Mouse (Mus musculus): ENCODE results near the gene Ptma.
"Not testable (repeated sequence)": the region's sequence is repeated elsewhere in the genome, so short reads cannot be mapped to it uniquely, and the experiment has no call there.

Ptma gene

DNA sequence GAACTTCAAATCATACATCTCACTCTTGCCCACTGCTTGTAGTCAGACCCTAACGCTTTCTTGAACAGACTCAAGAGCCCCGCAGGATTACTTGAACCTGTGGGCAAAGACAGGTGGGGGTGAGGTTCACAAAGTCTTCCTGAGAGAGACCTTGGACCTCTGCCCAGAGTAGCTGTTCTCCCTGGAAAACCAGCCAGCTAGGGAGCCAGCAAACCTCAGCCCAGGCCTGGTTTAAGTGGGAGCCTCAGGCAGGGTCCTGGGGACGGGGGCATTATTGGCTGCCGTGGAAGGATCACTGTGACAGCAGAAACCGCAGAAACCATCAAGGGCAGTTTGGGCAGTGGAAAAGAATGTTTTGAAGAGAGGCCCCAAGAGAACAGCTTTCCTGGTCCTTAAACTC, 29.2 kb upstream of the Ptma start:
- no peak for DNase-seq (ENCODE audit: low spot score)

DNA sequence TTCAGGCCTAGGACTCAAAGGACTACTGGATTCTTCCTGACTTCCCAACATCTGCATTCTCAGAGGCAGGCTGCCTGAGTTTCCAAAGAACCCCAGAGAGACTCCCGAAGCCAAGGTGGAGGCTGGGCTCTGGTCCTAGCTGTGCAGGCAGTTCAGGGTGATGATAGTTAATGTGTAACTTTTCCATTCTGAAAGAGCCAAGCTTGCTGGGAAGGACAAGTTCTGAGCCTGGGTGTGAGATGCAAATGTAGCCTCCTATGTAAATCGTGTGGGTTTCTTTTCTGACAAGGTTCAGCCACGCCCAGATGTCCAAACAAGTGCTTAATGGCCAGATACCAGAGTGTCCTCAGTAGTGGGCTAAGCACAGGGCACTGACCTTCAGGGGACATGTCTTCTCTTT, 28.5 kb upstream of the Ptma start:
- no peak for DNase-seq (ENCODE audit: low spot score)

DNA sequence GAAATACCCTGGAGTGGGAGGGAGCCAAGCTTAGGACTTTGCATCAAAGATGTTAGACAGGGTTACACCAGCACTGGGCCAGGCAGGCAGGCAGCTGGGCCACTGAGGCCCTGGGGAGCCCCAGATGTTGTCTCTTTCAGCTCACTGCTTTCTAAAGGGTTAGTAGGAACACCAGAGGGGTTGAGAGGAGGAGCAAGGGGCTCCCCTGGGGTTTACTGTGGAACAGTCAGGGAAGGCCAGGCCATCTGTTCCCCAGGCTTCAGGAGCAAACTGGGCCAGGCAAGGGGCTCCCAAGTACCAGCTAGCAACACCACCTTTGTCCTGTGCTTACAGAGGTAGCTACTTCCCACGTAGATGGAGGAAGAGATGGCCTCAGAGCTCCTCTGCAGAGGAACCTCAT, 27.9 kb upstream of the Ptma start:
- no peak for DNase-seq (ENCODE audit: low spot score)

DNA sequence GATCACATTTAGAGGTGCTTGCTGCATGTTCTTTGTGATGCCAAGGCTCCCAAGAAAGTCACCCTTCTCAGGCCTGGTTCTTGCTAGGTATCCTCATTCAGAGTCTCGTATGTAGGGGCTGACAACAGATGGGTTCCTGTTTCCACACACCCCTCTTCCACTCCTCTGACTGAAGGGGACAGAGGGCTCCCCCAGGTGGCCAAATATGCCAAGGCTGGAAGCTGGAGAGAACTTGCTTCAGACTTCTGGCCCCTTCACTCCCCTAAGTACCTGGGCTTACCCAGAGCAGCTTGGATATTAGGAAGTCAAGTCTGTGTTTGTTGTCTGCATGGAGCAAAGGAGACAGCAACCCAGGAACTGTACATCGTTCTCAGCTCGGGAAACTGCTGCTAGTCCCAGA, 26.6 kb upstream of the Ptma start:
- DNase-seq (ENCODE audit: low spot score), result peak; percentile 48

DNA sequence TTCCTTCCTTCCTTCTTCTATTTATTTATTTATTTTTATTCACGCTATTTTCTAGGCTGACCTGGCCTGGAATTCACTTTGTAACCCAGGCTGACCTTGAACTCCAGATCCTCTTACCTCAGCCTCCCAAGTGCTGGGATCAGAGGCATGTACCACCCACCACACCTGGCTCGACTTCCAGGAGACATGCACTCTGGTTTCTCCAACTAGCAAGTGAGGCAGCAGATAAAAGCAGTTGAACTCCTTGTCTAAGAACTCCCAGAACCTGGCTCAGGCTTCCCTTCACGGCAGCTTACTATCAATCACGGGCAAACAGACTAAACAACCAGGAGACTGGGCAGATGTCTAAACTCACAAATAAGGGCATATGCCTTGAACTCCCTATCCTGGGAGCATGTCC, 25.8 kb upstream of the Ptma start:
- no peak for DNase-seq (ENCODE audit: low spot score)

DNA sequence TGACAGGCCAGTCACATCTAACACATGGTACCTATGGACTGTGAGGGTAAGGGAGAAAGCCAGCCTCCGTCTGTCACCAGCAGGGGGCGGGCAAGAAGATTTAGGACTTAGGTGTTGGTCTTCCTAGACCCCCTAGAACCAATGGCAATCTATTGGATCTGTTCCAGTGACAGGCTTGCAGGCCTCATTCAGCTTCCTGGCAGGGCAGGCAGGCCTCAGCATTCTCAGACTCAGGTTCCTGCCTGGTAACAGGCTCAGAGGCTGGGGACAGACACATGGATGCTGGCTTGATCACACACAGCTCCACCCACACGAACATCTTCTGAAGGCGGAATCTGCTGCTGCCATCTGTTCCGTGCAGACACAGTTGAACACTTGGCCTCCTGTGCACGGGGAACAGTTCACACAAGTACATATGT, 25.4 kb upstream of the Ptma start:
- peak; percentile 52 for DNase-seq (ENCODE audit: low spot score)

DNA sequence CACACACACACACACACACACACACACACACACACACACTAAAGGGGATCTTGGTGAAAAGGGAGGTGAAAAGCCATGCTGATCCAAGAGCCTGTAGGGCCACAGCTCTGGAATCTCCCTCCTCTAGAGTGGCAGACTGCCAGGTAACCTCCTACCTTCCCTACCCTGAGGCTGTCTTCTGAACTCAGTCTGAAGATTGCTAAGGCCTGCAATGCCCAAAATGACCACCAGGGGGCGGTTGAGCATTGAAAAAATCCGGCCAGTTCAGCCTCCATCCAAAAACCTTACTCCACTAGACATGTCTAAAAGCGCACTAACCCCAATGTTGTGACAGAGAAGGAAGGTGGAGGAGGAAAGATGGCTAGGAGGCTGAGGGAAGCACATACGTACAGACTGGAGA, 25.0 kb upstream of the Ptma start:
- peak; percentile 93 for DNase-seq (ENCODE audit: low spot score)

DNA sequence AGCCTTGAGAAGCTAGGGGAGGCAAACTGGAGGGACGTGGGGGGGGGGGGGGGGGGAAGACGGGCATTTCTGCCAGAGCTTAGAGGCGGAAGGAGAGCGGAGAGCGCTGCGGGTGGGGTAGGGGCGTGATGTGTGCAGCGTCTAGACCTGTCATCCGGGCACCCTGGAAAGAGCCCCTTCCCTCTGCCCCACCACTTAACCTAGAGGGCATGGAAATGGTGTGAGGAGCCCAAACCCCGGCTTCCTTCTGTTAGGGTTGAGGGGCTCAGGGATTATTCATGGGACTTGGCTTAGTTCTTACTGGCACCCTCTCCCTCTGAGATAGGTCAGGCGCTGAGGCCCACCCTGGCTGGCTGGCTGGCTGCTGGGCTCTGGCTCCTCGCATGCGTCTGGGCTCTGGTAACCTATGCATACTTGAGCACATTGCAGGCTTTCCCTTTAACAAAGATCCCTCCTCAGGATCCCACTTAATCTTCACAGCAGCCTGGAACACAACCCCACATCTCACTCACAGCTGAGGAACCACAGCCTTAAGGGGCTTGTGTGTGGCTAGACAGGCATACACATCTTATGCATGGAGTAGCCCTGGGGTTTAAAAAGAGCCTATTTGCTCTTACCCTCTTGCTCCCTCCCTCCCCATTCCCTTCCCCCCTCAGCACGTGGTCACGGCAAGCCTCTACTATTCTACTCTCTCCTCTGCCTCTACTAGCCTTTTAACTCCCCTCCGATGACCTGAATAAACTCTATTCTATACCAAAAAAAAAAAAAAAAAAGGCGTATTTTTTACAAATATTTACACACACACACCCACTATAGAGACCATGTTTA, 24.1 kb upstream of the Ptma start:
- DNase-seq (ENCODE audit: low spot score), result no peak

DNA sequence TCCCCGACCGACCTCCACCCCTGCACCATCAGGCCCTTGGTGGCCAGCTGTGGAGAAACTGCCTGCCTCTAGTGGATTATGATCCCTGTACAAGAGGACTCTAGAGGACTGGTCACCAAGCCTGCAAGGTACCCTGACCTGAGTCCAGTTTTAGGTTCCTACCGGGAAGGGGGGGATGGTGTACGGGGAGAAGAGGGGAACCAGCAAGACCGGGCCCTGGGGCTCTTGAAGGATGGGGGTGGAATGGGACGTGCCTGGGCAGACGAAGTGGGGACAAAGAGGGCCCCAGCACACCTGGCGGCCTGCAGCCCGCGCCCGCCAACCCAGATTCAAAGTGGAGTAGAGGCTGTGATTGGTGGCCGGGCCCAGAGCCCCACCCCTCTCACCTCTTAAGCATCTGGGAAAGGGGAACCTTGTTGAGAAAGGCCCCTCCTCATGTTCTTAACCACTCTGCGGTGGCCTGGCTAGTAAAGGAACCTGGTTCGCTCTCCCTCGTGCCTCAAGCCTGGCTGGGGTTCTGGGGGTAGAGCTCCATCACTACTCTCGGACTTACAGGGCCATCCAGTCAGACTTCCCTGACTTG, 23.3 kb upstream of the Ptma start:
- DNase-seq (ENCODE audit: low spot score), result no peak

DNA sequence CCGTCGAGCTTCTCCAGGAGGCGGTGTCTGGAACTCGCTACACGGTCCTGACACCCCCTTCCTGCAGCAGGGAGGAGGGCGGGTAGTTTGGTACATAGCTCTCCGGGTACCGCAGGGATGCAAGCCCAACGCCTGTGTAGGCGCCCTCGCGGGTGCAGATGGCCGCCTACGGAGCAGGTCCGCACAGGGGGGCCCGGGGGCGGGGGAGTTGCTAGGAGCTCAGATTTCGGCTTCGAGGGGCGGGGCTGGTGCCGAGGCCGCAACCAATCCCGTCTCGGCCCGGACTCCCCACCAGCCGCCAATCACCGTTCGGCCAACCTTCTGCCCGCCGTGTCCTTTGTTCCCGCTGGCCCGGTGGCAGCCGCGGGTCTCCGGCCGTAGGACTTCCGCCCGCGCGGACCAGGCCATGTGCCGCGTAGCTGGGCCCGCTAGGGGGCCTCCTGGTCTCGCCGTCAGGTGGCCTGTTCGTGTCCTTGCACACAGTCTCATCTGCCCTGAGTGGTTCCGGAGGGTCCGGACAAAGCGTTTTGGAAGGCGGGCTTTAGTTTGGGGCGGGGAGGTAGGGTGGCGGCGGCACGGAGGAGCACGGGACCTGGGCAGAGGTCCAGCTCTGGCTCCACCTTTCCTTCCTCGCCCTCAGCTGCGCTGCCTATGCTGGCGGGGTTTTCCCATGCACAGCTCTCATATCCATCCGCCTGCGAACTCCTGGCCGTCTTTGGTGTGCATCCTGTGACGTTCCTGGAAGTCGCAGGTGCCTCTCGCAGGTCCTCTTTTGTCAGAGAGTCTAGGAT, 22.4 kb upstream of the Ptma start:
- peak; percentile 85 for DNase-seq (ENCODE audit: low spot score)

DNA sequence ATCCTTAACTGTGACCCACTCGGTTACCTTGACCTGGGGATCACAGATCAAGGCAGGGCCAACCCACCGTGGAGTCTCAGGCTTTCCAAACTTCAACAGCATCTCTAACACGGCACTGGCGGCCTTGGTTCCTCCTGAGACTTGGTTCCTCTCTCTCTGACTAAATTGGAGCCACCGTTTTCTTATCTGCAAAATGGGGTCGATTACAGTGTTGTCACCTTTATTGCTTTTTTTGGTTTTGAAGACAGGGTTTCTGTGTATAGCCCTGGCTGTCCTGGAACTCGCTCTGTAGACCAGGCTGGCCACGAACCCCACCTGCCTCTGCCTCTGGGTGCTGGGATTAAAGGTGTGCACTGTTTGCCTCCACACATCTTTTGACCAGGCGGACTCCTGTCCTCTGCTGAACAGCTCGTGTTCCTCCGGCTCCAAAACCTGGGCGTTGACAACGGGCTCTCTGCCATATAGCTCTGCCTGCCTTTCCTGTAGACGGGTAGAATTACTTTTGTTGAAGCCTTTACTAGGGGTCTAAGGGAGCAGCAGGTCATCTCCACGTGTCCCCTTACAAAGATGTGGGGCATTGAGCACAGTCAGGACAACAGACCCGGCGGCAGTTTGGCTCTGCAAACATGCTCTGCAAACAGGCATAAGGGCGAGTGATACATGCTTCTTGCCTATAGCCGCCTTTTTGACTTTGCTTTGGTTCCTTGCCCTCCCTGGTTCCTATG, 21.7 kb upstream of the Ptma start:
- DNase-seq (ENCODE audit: low spot score), result no peak

DNA sequence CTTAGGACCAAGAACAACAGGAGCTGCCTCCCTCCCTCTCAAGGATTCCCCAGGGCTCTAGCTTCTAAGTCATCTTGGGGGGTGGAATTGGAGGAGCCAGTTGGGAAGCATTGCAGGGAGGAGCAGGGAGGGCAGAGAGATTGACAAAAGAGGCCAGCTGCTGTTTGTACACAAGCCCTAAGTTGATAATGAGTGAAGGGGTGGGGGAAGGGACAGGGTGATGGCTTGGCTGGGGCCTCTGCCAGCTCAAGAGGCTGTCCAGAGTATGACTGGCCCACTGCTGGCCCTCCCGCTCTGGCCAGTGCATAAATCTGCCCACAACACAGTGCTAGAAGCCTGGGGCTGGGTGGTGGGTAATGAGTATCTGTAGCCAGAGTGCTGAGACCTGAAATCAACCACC, 21.1 kb upstream of the Ptma start:
- DNase-seq (ENCODE audit: low spot score), result no peak

DNA sequence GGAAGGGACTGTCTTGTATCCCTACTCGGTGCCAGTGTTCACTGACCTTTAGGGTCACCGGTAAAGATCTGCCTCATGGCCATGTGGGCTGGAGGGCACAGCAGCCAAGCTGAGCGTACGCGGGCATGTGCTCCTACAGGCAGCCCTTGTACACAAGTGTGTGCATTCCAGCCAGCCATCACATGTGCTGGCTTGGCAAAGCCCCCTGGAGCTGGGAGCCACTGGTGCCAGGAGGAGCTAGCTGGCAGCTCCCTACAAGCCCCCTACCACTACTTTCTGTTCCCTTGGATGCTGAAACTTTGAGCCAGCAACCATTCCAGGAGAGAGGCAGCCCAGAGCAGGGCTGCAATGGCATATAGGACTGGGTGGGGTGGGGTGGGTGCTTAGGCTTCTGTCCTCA, 20.1 kb upstream of the Ptma start:
- no peak for DNase-seq (ENCODE audit: low spot score)

DNA sequence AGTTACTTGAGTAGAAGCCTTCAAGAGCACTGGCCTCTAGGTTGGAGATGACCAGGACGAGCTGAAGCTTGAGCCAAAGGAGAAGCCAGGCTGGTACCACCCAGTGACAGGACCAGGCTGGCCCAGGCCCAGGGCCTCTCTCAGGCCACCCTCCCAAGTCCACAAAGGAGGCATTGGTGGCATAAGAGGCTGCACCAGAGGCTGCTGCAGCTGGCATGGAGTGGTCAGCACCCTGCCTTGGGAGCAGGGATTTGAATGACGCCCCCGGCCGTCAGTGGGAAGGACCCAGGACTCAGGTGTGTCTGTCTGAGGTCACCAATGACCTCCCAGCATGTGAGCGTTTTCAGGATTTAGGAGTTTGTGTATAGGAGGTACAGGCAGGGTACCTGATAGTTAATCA, 18.7 kb upstream of the Ptma start:
- no peak for DNase-seq (ENCODE audit: low spot score)

DNA sequence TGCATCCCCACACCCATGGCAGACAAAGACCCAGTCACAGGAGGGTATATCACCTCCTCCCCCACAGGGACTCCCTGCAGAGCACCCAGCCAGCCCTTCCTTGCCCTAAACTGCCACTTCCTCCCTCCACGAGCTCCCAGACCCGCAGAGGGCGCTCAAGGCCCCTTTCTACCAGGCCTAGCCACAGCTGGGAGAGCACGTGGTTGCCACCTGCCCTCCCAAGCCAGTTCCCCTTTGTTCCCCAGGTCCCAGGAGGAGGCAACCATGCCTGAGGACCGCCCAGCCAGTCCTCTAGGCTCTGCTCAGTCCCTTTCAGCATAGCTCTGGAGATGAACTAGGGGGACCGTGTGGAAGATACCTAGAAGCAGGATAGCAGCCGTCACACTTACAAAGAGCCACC, 17.1 kb upstream of the Ptma start:
- peak; percentile 82 for DNase-seq (ENCODE audit: low spot score)

DNA sequence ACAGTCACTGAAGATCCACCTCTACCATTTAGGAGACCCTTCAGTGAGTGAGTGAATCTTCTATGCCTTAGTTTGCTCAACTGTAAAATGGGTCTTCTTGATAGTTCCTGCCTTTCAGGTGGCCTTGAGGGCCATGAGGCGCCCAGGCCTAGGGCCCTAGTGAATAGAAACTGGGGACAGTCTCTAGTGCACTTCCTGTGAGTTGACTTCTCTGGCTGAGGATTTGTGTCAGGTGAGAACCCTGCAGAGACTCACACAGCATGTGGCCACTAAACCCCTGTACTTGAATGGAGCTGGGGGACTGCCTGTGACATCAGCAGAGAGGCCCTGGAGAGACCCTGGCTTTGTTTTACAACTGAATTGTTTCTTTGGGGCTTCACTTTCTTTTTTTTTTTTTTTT, 16.3 kb upstream of the Ptma start:
- DNase-seq (ENCODE audit: low spot score), result no peak

DNA sequence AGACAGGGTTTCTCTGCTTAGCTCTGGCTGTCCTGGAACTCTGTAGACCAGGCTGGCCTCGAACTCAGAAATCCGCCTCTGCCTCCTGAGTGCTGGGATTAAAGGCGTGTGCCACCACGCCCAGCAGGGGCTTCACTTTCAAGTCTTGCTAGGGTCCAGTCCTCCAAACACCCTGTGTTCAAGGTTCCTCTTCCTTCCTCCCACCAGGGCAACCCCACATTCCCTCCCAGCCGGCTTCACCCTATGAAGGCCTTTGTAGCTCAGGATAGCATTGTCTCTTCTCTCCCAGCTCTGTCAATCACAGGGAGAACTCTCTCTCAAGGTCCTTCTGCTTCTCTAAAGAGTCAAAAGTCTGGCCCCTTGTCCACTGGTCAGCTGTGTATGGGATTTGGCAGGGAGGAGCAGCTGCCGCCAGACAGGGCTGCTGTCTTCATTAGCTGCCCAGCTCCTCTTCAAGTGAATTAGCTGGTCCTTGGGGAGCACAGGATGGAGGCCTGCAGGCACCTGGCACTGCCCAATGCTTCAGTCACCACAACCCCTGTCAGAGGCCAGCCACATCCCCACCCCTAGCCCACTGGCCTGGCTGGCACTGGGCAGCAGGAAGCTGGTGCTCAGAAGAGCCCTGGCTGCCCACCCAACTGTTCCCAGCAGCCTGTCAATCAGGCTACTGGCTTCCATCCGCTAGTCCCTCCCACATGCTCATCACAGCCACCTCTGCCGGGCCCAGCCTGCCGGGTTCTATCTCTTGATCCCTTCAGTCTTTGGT, 15.7 kb upstream of the Ptma start:
- DNase-seq (ENCODE audit: low spot score), result no peak

DNA sequence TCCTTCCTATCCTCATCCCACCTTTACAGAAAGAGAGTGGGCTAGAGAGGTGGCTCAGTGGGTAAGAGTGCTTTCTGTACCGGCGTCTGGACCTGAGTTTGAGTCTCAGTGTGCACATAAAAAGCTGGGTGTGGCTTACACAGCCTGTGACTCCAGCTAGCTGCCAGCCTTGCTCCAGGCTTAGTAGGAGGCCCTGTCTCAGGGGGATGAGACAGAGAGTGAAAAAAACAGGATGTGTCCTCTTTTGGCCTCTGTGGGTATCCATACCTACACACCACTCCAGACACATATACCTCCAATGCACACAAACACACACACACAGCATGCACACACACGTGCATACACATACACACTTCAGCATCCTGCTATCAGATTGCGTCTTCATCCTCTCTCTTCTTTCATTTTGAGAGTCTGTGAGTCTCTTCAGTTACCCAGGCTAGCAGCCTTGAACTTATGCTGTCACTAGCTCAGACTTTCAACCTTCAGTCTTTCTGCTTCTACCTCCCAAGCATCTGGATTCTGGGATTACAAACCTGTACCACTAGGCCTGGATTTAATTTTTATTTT, 14.3 kb upstream of the Ptma start:
- no peak for DNase-seq (ENCODE audit: low spot score)

DNA sequence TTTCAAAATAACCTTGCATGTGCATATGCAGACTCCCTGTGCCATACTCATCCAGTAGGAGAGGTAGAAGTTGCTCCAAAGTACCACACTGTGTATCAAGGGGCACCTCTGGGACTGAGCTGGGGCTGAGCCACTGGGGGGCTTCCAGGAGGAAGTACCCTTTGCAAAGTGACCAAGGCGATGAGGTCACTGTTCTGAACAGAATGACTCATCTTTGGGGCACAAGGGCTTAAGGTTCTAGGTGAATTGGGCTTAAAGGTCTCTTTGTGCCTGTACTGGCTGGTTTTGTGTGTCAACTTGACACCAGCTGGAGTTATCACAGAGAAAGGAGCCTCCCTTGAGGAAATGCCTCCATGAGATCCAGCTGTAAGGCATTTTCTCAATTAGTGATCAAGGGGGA, 13.5 kb upstream of the Ptma start:
- DNase-seq (ENCODE audit: low spot score), result not testable (repeated sequence)

DNA sequence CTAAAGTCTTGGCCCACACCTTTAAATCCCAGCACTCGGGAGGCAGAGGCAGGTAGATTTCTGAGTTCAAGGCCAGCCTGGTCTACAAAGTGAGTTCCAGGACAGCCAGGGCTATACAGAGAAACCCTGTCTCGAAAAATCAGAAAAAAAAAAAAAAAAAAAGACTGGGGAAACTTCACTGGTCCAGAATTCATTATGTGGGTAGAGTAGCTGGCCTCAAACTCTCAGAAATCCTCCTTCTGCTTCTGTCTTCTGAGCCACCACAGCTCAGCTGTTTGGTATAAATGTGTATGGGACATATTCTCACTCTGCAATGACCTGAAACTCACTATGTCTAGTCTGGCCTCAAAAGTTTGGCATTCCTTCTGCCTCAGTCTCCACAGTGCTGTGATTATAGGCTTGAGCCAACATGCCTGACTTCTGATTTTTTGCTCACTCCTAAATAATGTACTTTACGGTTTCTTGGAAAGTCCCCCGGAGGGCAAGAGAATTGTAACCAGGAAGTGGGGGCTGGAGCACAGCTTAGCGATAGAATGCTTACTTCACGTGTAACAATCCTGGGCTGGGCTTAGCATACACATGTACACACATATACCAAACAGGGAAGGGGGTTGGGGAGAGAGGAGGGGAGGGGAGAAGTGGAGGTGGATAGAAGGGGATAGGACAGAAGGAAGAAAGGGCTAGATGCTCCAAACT, 10.7 kb upstream of the Ptma start:
- DNase-seq (ENCODE audit: low spot score), result no peak

DNA sequence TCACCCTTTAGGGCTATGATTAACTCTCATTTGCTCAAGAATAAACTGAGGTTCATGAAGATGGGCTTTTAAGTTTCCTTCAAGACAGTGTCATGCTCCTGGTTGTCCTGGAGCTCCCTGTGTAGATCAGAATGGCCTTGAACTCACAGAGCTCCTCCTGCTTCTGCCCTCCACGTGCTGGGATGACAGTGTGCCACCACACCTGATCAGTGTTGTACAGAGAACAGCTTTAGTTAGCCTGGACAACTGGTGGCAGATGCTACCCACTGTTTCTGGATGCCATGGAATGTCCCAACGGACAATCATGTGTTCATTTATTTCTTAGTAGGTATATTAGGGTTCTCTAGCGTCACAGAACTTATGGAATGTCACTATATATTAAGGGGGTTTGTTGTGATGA, 9.4 kb upstream of the Ptma start:
- DNase-seq (ENCODE audit: low spot score), result no peak
